Mouse (Mus musculus): ENCODE measurements around the gene Nr2f2. TPM values are rescaled to one million over a fixed set of nuclear protein-coding genes. Genes with fewer than 3 reads are reported as not detected.
A peak's percentile ranks its signal among the peaks of the same experiment; 100 is the strongest.

Gene Nr2f2
- polyA plus RNA-seq, 1 experiment from 2014 or later = 203 TPM

DNA sequence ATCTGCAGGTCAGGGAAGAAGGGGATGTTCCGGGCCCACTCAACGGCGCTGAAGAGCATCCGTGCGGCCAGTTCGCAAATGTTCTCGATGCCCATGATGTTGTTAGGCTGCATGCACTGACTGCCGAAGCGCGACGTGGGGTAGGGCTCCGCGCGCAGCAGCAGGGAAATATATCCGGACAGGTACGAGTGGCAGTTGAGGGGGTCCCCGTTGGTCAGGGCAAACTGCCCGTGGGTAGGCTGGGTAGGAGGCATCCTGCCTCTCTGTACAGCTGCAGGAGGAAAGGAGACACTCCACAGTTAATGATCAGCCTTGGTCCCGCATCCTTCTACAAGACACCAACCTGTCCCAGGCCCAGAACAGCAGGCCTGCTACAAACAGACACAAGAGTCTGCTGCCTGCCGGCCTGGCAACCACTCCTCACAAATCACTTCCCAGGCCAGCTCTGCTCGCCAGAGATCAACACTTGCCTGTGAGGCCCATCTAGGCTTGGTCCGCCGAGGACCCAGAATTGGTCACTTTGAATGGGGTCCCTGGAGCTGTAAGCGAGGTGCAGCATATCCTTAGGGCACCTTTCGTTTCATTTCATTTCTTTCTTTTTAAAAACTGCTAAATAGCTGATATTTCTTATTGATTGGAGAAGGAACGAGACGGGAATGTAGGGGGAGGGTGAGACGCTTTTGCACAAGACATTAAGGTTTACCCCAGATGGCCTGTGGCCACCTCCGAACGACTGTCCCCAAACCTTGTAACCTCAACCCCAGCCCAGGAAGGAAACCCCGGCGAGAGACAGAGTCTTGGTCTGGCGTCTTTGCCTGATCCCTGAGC lies 8.3 kb downstream of the Nr2f2 start:
- Histone ChIP-seq H3K36me3 (ENCODE audit: insufficient read depth, low read length) (peaks cover 28% of the 10 kb centered on the region), H3K27ac (peak overlapping the region; percentile 99), H3K4me1 (replicated peaks; ENCODE audit: insufficient read depth, low read length) (no peaks in the 10 kb centered on the region), H3K4me2 (ENCODE audit: low read length) (peak overlapping the region; percentile 82), H3K27me3 (ENCODE audit: insufficient read depth, low read length) (no peaks in the 10 kb centered on the region), H3K9me3 (replicated peaks; ENCODE audit: low read length) (no peaks in the 10 kb centered on the region), H3K4me3 (replicated peaks; ENCODE audit: low read depth, low read length) (peak overlapping the region; percentile 98), H3K9ac (ENCODE audit: low read depth, low read length) (peak overlapping the region; percentile 100)
- no peak for ATAC-seq (replicated peaks; ENCODE audit: low FRiP score, low read depth)
- under 1% methylated on average over 33 of the region's 33 CpGs for WGBS
- TF ChIP-seq CTCF (IDR thresholded peaks at IDR 0.05; ENCODE audit: low read depth) = no peak
- peak; percentile 72 for DNase-seq (ENCODE audit: low spot score)

GRCm38 (mm10) chr7:70357516-70358019 lies 9.0 kb downstream of the Nr2f2 start:
- under 1% methylated on average over 17 of the region's 17 CpGs for WGBS
- H3K9me3 ChIP-seq (replicated peaks; ENCODE audit: low read length) = no peaks in the 10 kb centered on the region
- peak overlapping the region; percentile 82 for H3K4me2 ChIP-seq (ENCODE audit: low read length)
- H3K27me3 ChIP-seq (ENCODE audit: insufficient read depth, low read length) = no peaks in the 10 kb centered on the region
- H3K27ac ChIP-seq = peak overlapping the region; percentile 99
- no peak for ATAC-seq (replicated peaks; ENCODE audit: low FRiP score, low read depth)
- no peak for TF ChIP-seq CTCF (IDR thresholded peaks at IDR 0.05; ENCODE audit: low read depth)
- H3K4me3 ChIP-seq (replicated peaks; ENCODE audit: low read depth, low read length) = peak overlapping the region; percentile 98
- no peaks in the 10 kb centered on the region for H3K4me1 ChIP-seq (replicated peaks; ENCODE audit: insufficient read depth, low read length)
- peak overlapping the region; percentile 100 for H3K9ac ChIP-seq (ENCODE audit: low read depth, low read length)
- DNase-seq (ENCODE audit: low spot score) = no peak
- peaks cover 28% of the 10 kb centered on the region for H3K36me3 ChIP-seq (ENCODE audit: insufficient read depth, low read length)

- peak overlapping the region; percentile 99 for H3K27ac ChIP-seq
- peak overlapping the region; percentile 100 for H3K9ac ChIP-seq (ENCODE audit: low read depth, low read length)
- no peaks in the 10 kb centered on the region for H3K27me3 ChIP-seq (ENCODE audit: insufficient read depth, low read length)
- TF ChIP-seq CTCF (IDR thresholded peaks at IDR 0.05; ENCODE audit: low read depth) = no peak
- WGBS = 11% methylated on average over 3 of the region's 3 CpGs
- H3K36me3 ChIP-seq (ENCODE audit: insufficient read depth, low read length) = peaks cover 28% of the 10 kb centered on the region
- H3K9me3 ChIP-seq (replicated peaks; ENCODE audit: low read length) = no peaks in the 10 kb centered on the region
- H3K4me2 ChIP-seq (ENCODE audit: low read length) = peak overlapping the region; percentile 82
- peak overlapping the region; percentile 98 for H3K4me3 ChIP-seq (replicated peaks; ENCODE audit: low read depth, low read length)
- no peak for DNase-seq (ENCODE audit: low spot score)
- H3K4me1 ChIP-seq (replicated peaks; ENCODE audit: insufficient read depth, low read length) = no peaks in the 10 kb centered on the region
- ATAC-seq (replicated peaks; ENCODE audit: low FRiP score, low read depth) = no peak
These were observed 9.6 kb downstream of the Nr2f2 start for GRCm38 (mm10) chr7:70356691-70357515.

DNA sequence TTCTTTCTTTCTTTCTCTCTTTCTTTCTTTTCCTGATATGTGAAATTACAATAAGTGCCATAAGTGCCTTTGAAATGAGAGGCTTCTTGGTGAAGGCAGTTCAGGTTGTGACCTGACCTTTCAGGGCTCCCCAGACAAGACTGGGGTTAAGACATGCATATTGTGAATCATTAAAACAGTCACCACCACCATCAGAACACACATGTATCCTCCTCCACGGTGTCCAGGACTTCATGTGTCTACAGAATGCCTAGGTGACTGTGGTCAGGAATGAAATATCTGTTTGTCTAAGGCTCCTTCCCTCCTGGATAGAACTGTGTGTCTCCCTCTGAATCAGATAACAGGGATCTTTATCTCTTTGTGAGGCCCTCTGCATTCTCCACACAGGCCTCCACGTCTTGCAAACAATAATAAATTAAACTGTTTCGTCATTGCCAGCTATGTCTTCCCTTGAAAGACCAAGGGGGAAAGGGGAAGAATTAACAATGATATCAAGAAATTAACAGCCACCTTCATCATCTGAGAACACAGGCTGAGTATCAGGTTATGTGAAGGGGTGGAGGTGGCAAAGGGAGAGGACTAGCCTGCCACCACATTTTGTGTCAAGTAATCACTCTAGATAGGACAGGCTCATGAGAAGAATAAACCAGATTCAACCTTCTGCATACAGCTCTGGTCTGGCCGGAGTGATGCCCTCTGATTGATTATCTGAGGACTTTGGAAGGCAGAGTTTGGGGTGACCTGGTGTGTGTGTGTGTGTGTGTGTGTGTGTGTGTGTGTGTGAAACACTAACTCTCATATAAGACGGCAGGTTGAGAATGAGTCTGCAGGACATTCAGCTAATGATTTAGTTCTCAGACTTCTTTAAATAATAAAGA lies 10.6 kb downstream of the Nr2f2 start:
- ATAC-seq (replicated peaks; ENCODE audit: low FRiP score, low read depth) (no peak), DNase-seq (ENCODE audit: low spot score) (no peak)
- TF ChIP-seq CTCF (IDR thresholded peaks at IDR 0.05; ENCODE audit: low read depth) = no peak
- Histone ChIP-seq H3K36me3 (ENCODE audit: insufficient read depth, low read length) (peaks cover 28% of the 10 kb centered on the region), H3K4me3 (replicated peaks; ENCODE audit: low read depth, low read length) (peak overlapping the region; percentile 98), H3K9ac (ENCODE audit: low read depth, low read length) (peak overlapping the region; percentile 100), H3K9me3 (replicated peaks; ENCODE audit: low read length) (no peaks in the 10 kb centered on the region), H3K4me1 (replicated peaks; ENCODE audit: insufficient read depth, low read length) (no peaks in the 10 kb centered on the region), H3K4me2 (ENCODE audit: low read length) (peak overlapping the region; percentile 82), H3K27me3 (ENCODE audit: insufficient read depth, low read length) (no peaks in the 10 kb centered on the region), H3K27ac (peak overlapping the region; percentile 99)
- 8% methylated on average over 5 of the region's 5 CpGs for WGBS

DNA sequence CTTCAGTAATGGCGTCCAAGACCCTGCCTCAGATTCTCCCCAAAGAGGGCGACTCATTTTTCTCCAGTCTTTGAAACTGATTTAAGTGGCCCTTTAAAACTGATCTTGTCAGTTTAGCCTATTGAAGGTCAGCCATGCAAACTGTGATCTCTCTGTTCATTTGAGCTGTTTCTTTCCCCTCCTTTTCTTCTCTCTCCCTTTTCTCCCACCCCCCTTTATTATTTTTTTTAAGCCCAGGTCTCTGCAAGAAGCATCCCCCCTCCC lies 11.2 kb downstream of the Nr2f2 start:
- H3K36me3 ChIP-seq (ENCODE audit: insufficient read depth, low read length) = peaks cover 28% of the 10 kb centered on the region
- peak overlapping the region; percentile 98 for H3K4me3 ChIP-seq (replicated peaks; ENCODE audit: low read depth, low read length)
- H3K4me2 ChIP-seq (ENCODE audit: low read length) = peak overlapping the region; percentile 82
- ATAC-seq (replicated peaks; ENCODE audit: low FRiP score, low read depth) = no peak
- no peaks in the 10 kb centered on the region for H3K9me3 ChIP-seq (replicated peaks; ENCODE audit: low read length)
- peak overlapping the region; percentile 100 for H3K9ac ChIP-seq (ENCODE audit: low read depth, low read length)
- 17% methylated on average over 2 of the region's 2 CpGs for WGBS
- DNase-seq (ENCODE audit: low spot score) = no peak
- H3K4me1 ChIP-seq (replicated peaks; ENCODE audit: insufficient read depth, low read length) = 0 out of 2 replicates have a peak, but pooled peaks cover 2% of the 10 kb centered on the region
- TF ChIP-seq CTCF (IDR thresholded peaks at IDR 0.05; ENCODE audit: low read depth) = no peak
- peak overlapping the region; percentile 99 for H3K27ac ChIP-seq
- H3K27me3 ChIP-seq (ENCODE audit: insufficient read depth, low read length) = no peaks in the 10 kb centered on the region

Data from kidney, postnatal 0 days (tissue).